Mouse (Mus musculus): ENCODE measurements around the gene Adcyap1r1. TPM values are rescaled to one million over a fixed set of nuclear protein-coding genes. Genes with fewer than 3 reads are reported as not detected.

Adcyap1r1 gene
- polyA plus RNA-seq, 1 experiment from 2014 or later, result not detected

DNA sequence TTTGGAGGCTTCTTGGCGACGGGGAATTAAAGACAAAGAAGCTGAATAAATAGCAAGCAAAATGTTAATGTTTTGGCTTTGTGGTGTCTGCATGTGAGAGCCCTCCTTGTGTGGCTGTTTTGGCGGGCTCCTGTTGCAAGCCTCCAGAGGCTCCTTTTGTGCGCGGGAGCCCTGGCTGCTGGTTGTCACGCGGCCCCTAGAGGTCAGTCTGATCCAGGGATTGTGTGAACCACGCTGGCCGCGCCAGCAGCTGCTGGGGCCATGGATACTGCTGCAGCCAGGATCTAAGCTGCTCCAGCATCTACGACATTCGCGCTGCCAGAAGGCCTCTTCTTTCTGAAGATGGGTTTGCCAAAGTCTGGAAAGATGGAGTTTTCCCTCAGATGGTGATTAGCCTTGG is 99.1 kb downstream of the Adcyap1r1 start:
- Histone ChIP-seq H3K27ac (no peak overlapping the region), H3K4me3 (ENCODE audit: inconsistent target) (no peak overlapping the region), H3K36me3 (ENCODE audit: inconsistent target) (no peaks in the 10 kb centered on the region), H3K79me2 (ENCODE audit: inconsistent target) (no peaks in the 10 kb centered on the region)
- WGBS (ENCODE audit: missing documents), result 66% methylated on average over 13 of the region's 13 CpGs

Other genes starting within 250 kb of the Adcyap1r1 start
- gene Mindy4, start 248.6 kb upstream of the Adcyap1r1 start, polyA plus RNA-seq (2018), result 0.34 to 1.3 TPM (median 0.68 TPM) in 3 replicates
- not detected in 3 replicates for gene Aqp1, start 115.5 kb upstream of the Adcyap1r1 start, polyA plus RNA-seq (2018)
- gene Ghrhr, start 75.7 kb upstream of the Adcyap1r1 start, polyA plus RNA-seq (2018), result not detected in 3 replicates
- gene Neurod6, start 229.3 kb downstream of the Adcyap1r1 start, polyA plus RNA-seq (2018), result not detected in 3 replicates